Mouse (Mus musculus) left cerebral cortex, postnatal 10 days (tissue): ENCODE measurements at regions not wholly inside any gene's neighbourhood (a gene's known extent, or its start where the extent isn't known, plus 50 kb on each side); places are given as distances from the start of the nearest gene placed in this dataset.
"Not testable (repeated sequence)": the region's sequence is repeated elsewhere in the genome, so short reads cannot be mapped to it uniquely, and the experiment has no call there.

Source experiments
- DNase-seq, 2 experiments: peaks; one replicate each; pipeline ENCODE4 v3.0.0; 2021 to 2022; ENCODE audit warnings: low spot score in 2 of 2, mixed read lengths in 1 of 2; ENCODE audit errors: extremely low spot score in 1 of 2
- intact Hi-C: fragments of 180-260 bp; cut with DNase I; formaldehyde crosslinking; loops from one replicate; pipeline ENCODE4 v1.15.1; 2025

GRCm38 (mm10) chr1:145784370-145784769 lies 710.2 kb upstream of the Brinp3 start:
- intact Hi-C loops: not testable (repeated sequence)

DNA sequence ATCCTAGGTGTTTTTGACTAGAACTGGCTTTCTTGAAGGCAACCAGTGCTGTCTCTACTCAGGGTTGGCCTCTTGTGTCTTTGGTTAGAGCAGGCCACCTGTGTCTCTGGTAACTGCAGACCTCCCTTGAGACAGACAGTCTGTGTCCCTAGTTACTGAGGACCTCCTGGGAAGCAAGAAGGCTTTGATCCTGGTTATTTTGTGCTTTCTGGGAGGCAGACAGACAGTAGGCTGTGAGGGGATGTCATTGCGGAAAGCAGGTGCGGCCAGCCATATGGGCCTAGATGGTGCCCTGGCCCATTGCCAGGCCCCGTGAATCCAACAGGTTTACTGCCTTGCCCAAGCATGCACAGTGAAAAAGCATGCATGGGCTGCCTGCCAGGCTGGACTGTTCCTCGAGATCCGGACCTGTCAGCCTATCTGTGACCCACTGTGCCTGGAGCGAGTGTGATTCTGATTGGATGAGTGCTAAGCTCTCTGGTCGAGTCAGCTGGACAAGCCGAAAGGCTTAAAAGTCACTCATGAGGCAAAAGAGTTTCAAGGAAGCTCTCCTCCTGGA lies 688.1 kb upstream of the Brinp3 start:
- peak in 1 of 2 experiments; percentile 13 for DNase-seq
- intact Hi-C loops: no loop called here

More at GRCm38 (mm10) chr1:145784370-145784769, 710.2 kb upstream of the Brinp3 start:
- not testable (repeated sequence) for DNase-seq

GRCm38 (mm10) chr1:145847047-145847446 lies 647.5 kb upstream of the Brinp3 start:
- DNase-seq: no peak
- intact Hi-C loops: no loop called here
